ENCODE assay signal across 9 mouse cellular contexts in the genomic region with DNA sequence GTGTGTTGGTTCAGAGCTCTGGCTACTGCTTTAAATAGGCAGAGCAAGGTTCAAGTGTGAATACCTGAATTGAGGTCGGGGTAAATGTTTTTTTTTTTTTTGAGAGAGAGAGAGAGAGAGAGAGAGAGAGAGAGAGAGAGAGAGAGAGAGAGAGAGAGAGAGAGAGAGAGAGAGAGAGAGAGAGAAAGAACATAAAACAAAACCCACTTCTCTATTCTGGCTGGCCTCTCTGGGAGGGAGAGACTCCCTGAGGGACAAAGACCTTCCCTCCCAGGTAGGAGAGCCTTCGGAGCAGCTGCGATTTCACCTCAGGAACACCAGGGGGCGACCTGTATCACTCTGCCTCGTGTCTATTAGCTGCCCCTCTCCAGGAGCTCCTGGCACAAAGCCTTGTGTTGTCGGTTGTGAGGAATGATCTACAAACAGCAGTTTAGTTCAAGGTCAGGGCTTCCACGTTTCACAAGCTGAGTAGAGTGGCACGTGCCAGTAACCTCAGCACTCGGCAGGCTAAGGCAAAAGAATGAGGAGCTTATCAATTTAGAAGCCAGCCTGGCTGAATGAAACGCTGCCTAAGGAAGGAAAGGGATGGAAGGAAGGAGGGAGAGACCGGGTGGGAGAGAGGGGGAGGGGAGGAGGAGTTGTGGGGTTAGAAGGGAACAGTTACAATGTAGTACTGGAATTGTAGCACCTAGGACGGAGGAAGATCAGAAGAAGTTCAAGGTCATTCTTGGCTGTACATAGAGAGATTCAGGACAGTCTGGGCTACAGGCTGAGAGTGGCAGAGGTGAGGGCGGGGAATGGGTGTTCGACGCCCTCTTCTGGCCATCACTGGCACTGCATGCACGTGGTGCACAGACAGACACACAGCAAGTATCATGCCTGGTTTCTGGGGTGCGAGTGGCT. TPM values are rescaled to one million over a fixed set of nuclear protein-coding genes. Genes with fewer than 3 reads are reported as not detected.
DNase-seq lines count a peak whose midpoint lies in the region; ATAC-seq and TF ChIP-seq lines count a peak whose summit lies in the region.
"Had no signal": no experiment of that assay in that cellular context is flagged by ENCODE, and none has a peak within 500 bp of the region (broad histone marks: within the 10 kb centered on the region; RNA-seq: fewer than 3 reads in every experiment).

No protein-coding gene starts in this region.

- TF ChIP-seq RAD21 in CH12.LX (IDR thresholded peaks at IDR 0.05; ENCODE audit: low read depth, low read length), result peak; percentile 31

- no peak for TF ChIP-seq POLR2A in CH12.LX (IDR thresholded peaks at IDR 0.05; ENCODE audit: low read depth, low read length)

- peaks cover 3% of the 10 kb centered on the region for H3K9me3 ChIP-seq in CH12.LX (replicated peaks; ENCODE audit: low read length)
- no peaks in the 10 kb centered on the region for H3K9me3 ChIP-seq in heart, embryonic 15.5 days (replicated peaks)
- H3K9me3 ChIP-seq in liver, embryonic 14.5 days (ENCODE audit: control insufficient read depth, low read length), result no peaks in the 10 kb centered on the region
- H3K9me3 ChIP-seq in neural tube, embryonic 11.5 days (ENCODE audit: control insufficient read depth, low read length), result no peaks in the 10 kb centered on the region
- no peaks in the 10 kb centered on the region for H3K9me3 ChIP-seq in stomach, embryonic 16.5 days (replicated peaks; ENCODE audit: control insufficient read depth, low read length)

- H3K27ac ChIP-seq in CH12.LX (ENCODE audit: insufficient read depth, low read depth), result no peak overlapping the region
- H3K27ac ChIP-seq in brown adipose tissue, adult 24 weeks (replicated peaks; ENCODE audit: low read depth, low read length), result peak overlapping the region; percentile 9; the same call in 1 of the 2 replicates
- peak overlapping the region; percentile 86 for H3K27ac ChIP-seq in heart, embryonic 15.5 days
- H3K27ac ChIP-seq in liver, embryonic 14.5 days, result no peak overlapping the region
- no peak overlapping the region for H3K27ac ChIP-seq in neural tube, embryonic 11.5 days (ENCODE audit: low read depth, low read length)
- no peak overlapping the region; the same call in 1 of the 2 replicates for H3K27ac ChIP-seq in stomach, embryonic 16.5 days (ENCODE audit: low read length)
- H3K27ac ChIP-seq: macrophage had no signal

- no peaks in the 10 kb centered on the region for H3K36me3 ChIP-seq in CH12.LX (replicated peaks in 1 of 2; ENCODE audit: control insufficient read depth in 1 of 2, insufficient read depth in 1 of 2, low read length in 1 of 2)
- H3K36me3 ChIP-seq in heart, embryonic 15.5 days, result no peaks in the 10 kb centered on the region
- no peaks in the 10 kb centered on the region for H3K36me3 ChIP-seq in liver, embryonic 14.5 days (replicated peaks; ENCODE audit: control insufficient read depth, insufficient read depth, low read depth)
- no peaks in the 10 kb centered on the region for H3K36me3 ChIP-seq in neural tube, embryonic 11.5 days (ENCODE audit: control insufficient read depth, insufficient read depth, low read length)
- no peaks in the 10 kb centered on the region for H3K36me3 ChIP-seq in stomach, embryonic 16.5 days (ENCODE audit: control insufficient read depth, insufficient read depth, low read length)

- ATAC-seq in erythroid progenitor cell, adult 5-6 weeks (replicated peaks; ENCODE audit: low FRiP score, poor library complexity, severe bottlenecking), result peak; percentile 91
- ATAC-seq in heart, embryonic 15.5 days (replicated peaks; ENCODE audit: insufficient number of reproducible peaks, insufficient read depth, low FRiP score, low read depth), result peak; percentile 64
- ATAC-seq in liver, embryonic 14.5 days (ENCODE audit: insufficient read depth), result peak; percentile 81
- peak; percentile 61 for ATAC-seq in neural tube, embryonic 11.5 days (ENCODE audit: insufficient read depth, low FRiP score, low TSS enrichment)
- peak; percentile 49 for ATAC-seq in stomach, embryonic 16.5 days (ENCODE audit: insufficient read depth, low FRiP score)

- no peak for TF ChIP-seq EP300 in CH12.LX (IDR thresholded peaks at IDR 0.05; ENCODE audit: low read length)
- TF ChIP-seq EP300 in liver, embryonic 14.5 days (IDR thresholded peaks at IDR 0.05; ENCODE audit: low read depth), result no peak

- peaks cover 16 to 20% of the 10 kb centered on the region in 2 experiments for H3K4me1 ChIP-seq in CH12.LX (ENCODE audit: control insufficient read depth in 1 of 2, insufficient read depth in 2 of 2)
- H3K4me1 ChIP-seq in brown adipose tissue, adult 24 weeks (ENCODE audit: control insufficient read depth, insufficient read depth, insufficient read length, low read length), result peaks cover 11% of the 10 kb centered on the region
- peaks cover 24% of the 10 kb centered on the region for H3K4me1 ChIP-seq in heart, embryonic 15.5 days (replicated peaks)
- peaks cover 0 to 7% of the 10 kb centered on the region in 2 experiments; a peak in 1 of 4 replicates for H3K4me1 ChIP-seq in liver, embryonic 14.5 days (replicated peaks; ENCODE audit: control insufficient read depth in 2 of 2, insufficient read depth in 2 of 2, low read length in 1 of 2)
- H3K4me1 ChIP-seq in neural tube, embryonic 11.5 days (ENCODE audit: control insufficient read depth, insufficient read depth, low read length), result no peaks in the 10 kb centered on the region
- H3K4me1 ChIP-seq in stomach, embryonic 16.5 days (ENCODE audit: control insufficient read depth, insufficient read depth, low read length), result 0 out of 2 replicates have a peak, but pooled peaks cover 7% of the 10 kb centered on the region

- no peak overlapping the region for H3K4me3 ChIP-seq in CH12.LX (replicated peaks in 1 of 3; ENCODE audit: low read depth in 2 of 3, low read length in 2 of 3, poor library complexity in 1 of 3)
- H3K4me3 ChIP-seq in brown adipose tissue, adult 24 weeks (ENCODE audit: insufficient read depth, low read depth, low read length), result no peak overlapping the region
- peak overlapping the region; percentile 20 for H3K4me3 ChIP-seq in heart, embryonic 15.5 days
- 0 out of 4 replicates have a peak overlapping the region, but pooled peaks of 1 of the 2 experiments have one; percentile 29 for H3K4me3 ChIP-seq in liver, embryonic 14.5 days (ENCODE audit: insufficient read depth in 1 of 2, low read depth in 2 of 2, low read length in 2 of 2)
- no peak overlapping the region for H3K4me3 ChIP-seq in neural tube, embryonic 11.5 days (ENCODE audit: low read depth, low read length)
- peak overlapping the region; percentile 22; the same call in 1 of the 2 replicates for H3K4me3 ChIP-seq in stomach, embryonic 16.5 days (replicated peaks; ENCODE audit: low read length)

- 8% methylated on average over 17 of the region's 17 CpGs for WGBS in heart, embryonic 15.5 days
- 7% methylated on average over 17 of the region's 17 CpGs for WGBS in liver, embryonic 14.5 days (ENCODE audit: insufficient replicate concordance)
- 13% methylated on average over 17 of the region's 17 CpGs for WGBS in neural tube, embryonic 11.5 days
- WGBS in stomach, embryonic 16.5 days, result 10% methylated on average over 17 of the region's 17 CpGs

- H3K9ac ChIP-seq in CH12.LX (ENCODE audit: insufficient read depth, low read depth), result peak overlapping the region; percentile 28; the same call in 1 of the 2 replicates
- H3K9ac ChIP-seq in heart, embryonic 15.5 days, result no peak overlapping the region
- no peak overlapping the region for H3K9ac ChIP-seq in liver, embryonic 14.5 days (replicated peaks)
- no peak overlapping the region for H3K9ac ChIP-seq in neural tube, embryonic 11.5 days (ENCODE audit: low read length)
- H3K9ac ChIP-seq in stomach, embryonic 16.5 days (ENCODE audit: low read length), result peak overlapping the region; percentile 56; the same call in 1 of the 2 replicates

- peak; percentile 77 for DNase-seq in CH12.LX (ENCODE audit: extremely low read depth)
- DNase-seq in kidney, postnatal 14 days, result peak; percentile 91
- DNase-seq in liver, embryonic 14.5 days (ENCODE audit: low read depth in 3 of 3, low spot score in 3 of 3), result peak; percentile 53 to 60 (median 59)
- peak; percentile 82 for DNase-seq in neural tube, embryonic 11.5 days (ENCODE audit: low spot score)

- in situ Hi-C loops in CH12.LX (cut with MboI; ENCODE audit: low pct_ligation_motif_present, low pct_unique_long_range_greater_than_20kb, low sequenced_read_pairs), result loop anchor here (10.0 kb wide), 2 partner anchors 249 to 339 kb away; no protein-coding TSS in a partner anchor

- no peaks in the 10 kb centered on the region for H3K79me2 ChIP-seq in CH12.LX (replicated peaks; ENCODE audit: control insufficient read depth, extremely low read depth, insufficient read depth, poor library complexity, severe bottlenecking)

- H3K4me2 ChIP-seq in CH12.LX (ENCODE audit: insufficient read depth, low read depth, poor library complexity, severe bottlenecking), result peak overlapping the region; percentile 54; the same call in 1 of the 2 replicates
- peak overlapping the region; percentile 53 for H3K4me2 ChIP-seq in heart, embryonic 15.5 days
- peak overlapping the region; percentile 32 for H3K4me2 ChIP-seq in liver, embryonic 14.5 days (ENCODE audit: low read depth)
- H3K4me2 ChIP-seq in neural tube, embryonic 11.5 days (ENCODE audit: low read depth), result peak overlapping the region; percentile 22; the same call in 1 of the 2 replicates
- H3K4me2 ChIP-seq in stomach, embryonic 16.5 days (ENCODE audit: low read depth, low read length), result peak overlapping the region; percentile 52

- peak; percentile 76 to 82 for TF ChIP-seq CTCF in CH12.LX (conservative IDR thresholded peaks at IDR 0.05 in 1 of 2, IDR thresholded peaks at IDR 0.05 in 1 of 2; ENCODE audit: low read depth in 2 of 2, low read length in 2 of 2)
- peak; percentile 93 for TF ChIP-seq CTCF in liver, embryonic 14.5 days (IDR thresholded peaks at IDR 0.05; ENCODE audit: low read depth)

- dilution Hi-C loops in CH12.LX (cut with MboI; ENCODE audit: extremely low pct_ligation_motif_present, extremely low pct_unique_long_range_greater_than_20kb, low sequenced_read_pairs), result no loop called here

- H3K27me3 ChIP-seq in CH12.LX (replicated peaks), result peaks cover 21% of the 10 kb centered on the region
- H3K27me3 ChIP-seq in heart, embryonic 15.5 days, result no peaks in the 10 kb centered on the region
- no peaks in the 10 kb centered on the region for H3K27me3 ChIP-seq in liver, embryonic 14.5 days (ENCODE audit: control insufficient read depth, insufficient read depth, low read length)
- no peaks in the 10 kb centered on the region for H3K27me3 ChIP-seq in neural tube, embryonic 11.5 days (ENCODE audit: control insufficient read depth, insufficient read depth, low read length)
- no peaks in the 10 kb centered on the region for H3K27me3 ChIP-seq in stomach, embryonic 16.5 days (ENCODE audit: control insufficient read depth, insufficient read depth, low read length)

RNA-seq across cellular contexts. Expression of a gene that starts 12.9 kb away (rescaled TPM):
- total RNA-seq in CH12.LX (2012; rRNA removed) (not detected in 2 replicates), CH12.LX (2014; rRNA removed) (not detected in 2 replicates)
- not detected in 2 replicates for polyA plus RNA-seq in CH12.LX (2012; ENCODE audit: insufficient read length, low read depth)
- not detected in 2 replicates for polyA plus RNA-seq in brown adipose tissue, adult 24 weeks (2012; ENCODE audit: insufficient read depth, insufficient read length, missing spikeins)
- total RNA-seq in erythroid progenitor cell, adult 5-6 weeks (2015; ENCODE audit: low replicate concordance), result not detected in 2 replicates
- total RNA-seq in erythroid progenitor cell, adult 5-6 weeks (2017; ENCODE audit: low replicate concordance), result not detected in 2 replicates
- polyA plus RNA-seq in heart, embryonic 15.5 days (2015; fragmentation: Nextera tagmentation; extraction: Ambion mirVana), result 1.6 and 2.1 TPM in 2 replicates
- not detected in 2 replicates for polyA plus RNA-seq in liver, embryonic 14.5 days (2012; rRNA removed)
- not detected in 2 replicates for polyA plus RNA-seq in liver, embryonic 14.5 days (2014; fragmentation: Nextera tagmentation; extraction: Ambion mirVana)
- 7.6 TPM in 2 replicates for polyA plus RNA-seq in neural tube, embryonic 11.5 days (2014; fragmentation: Nextera tagmentation; extraction: Ambion mirVana)
- 1.8 and 2.3 TPM in 2 replicates for polyA plus RNA-seq in stomach, embryonic 16.5 days (2015; fragmentation: Nextera tagmentation; extraction: Ambion mirVana)
- polyA plus RNA-seq: macrophage had no signal

RNA-seq across cellular contexts. Expression of a gene that starts 19.7 kb away (rescaled TPM):
- 16.5 and 56.9 TPM in 2 replicates for total RNA-seq in CH12.LX (2012; rRNA removed)
- total RNA-seq in CH12.LX (2014; rRNA removed), result 18.2 and 30.0 TPM in 2 replicates
- 23.7 and 25.1 TPM in 2 replicates for polyA plus RNA-seq in CH12.LX (2012; ENCODE audit: insufficient read length, low read depth)
- polyA plus RNA-seq in brown adipose tissue, adult 24 weeks (2012; ENCODE audit: insufficient read depth, insufficient read length, missing spikeins), result 4.8 and 5.2 TPM in 2 replicates
- total RNA-seq in erythroid progenitor cell, adult 5-6 weeks (2015; ENCODE audit: low replicate concordance), result not detected in 2 replicates
- total RNA-seq in erythroid progenitor cell, adult 5-6 weeks (2017; ENCODE audit: low replicate concordance), result 3.1 TPM in 1 of 2 replicates, not detected in the other
- polyA plus RNA-seq in heart, embryonic 15.5 days (2015; fragmentation: Nextera tagmentation; extraction: Ambion mirVana), result 2.9 and 3.1 TPM in 2 replicates
- 0.54 and 0.77 TPM in 2 replicates for polyA plus RNA-seq in liver, embryonic 14.5 days (2012; rRNA removed)
- polyA plus RNA-seq in liver, embryonic 14.5 days (2014; fragmentation: Nextera tagmentation; extraction: Ambion mirVana), result 0.70 and 1.5 TPM in 2 replicates
- 1.1 and 1.4 TPM in 2 replicates for polyA plus RNA-seq in neural tube, embryonic 11.5 days (2014; fragmentation: Nextera tagmentation; extraction: Ambion mirVana)
- 2.4 and 2.8 TPM in 2 replicates for polyA plus RNA-seq in stomach, embryonic 16.5 days (2015; fragmentation: Nextera tagmentation; extraction: Ambion mirVana)

RNA-seq across cellular contexts. Expression of a gene that starts 31.0 kb away (rescaled TPM):
- total RNA-seq in CH12.LX (2012; rRNA removed) (118 and 134 TPM in 2 replicates), CH12.LX (2014; rRNA removed) (98.0 and 109 TPM in 2 replicates)
- 133 and 143 TPM in 2 replicates for polyA plus RNA-seq in CH12.LX (2012; ENCODE audit: insufficient read length, low read depth)
- polyA plus RNA-seq in brown adipose tissue, adult 24 weeks (2012; ENCODE audit: insufficient read depth, insufficient read length, missing spikeins), result 38.1 and 47.7 TPM in 2 replicates
- total RNA-seq in erythroid progenitor cell, adult 5-6 weeks (2015; ENCODE audit: low replicate concordance), result 53.0 and 64.6 TPM in 2 replicates
- 20.3 and 35.2 TPM in 2 replicates for total RNA-seq in erythroid progenitor cell, adult 5-6 weeks (2017; ENCODE audit: low replicate concordance)
- polyA plus RNA-seq in heart, embryonic 15.5 days (2015; fragmentation: Nextera tagmentation; extraction: Ambion mirVana), result 54.3 and 79.1 TPM in 2 replicates
- 49.6 and 54.5 TPM in 2 replicates for polyA plus RNA-seq in liver, embryonic 14.5 days (2012; rRNA removed)
- polyA plus RNA-seq in liver, embryonic 14.5 days (2014; fragmentation: Nextera tagmentation; extraction: Ambion mirVana), result 34.3 and 38.8 TPM in 2 replicates
- 69.2 and 77.8 TPM in 2 replicates for polyA plus RNA-seq in neural tube, embryonic 11.5 days (2014; fragmentation: Nextera tagmentation; extraction: Ambion mirVana)
- polyA plus RNA-seq in stomach, embryonic 16.5 days (2015; fragmentation: Nextera tagmentation; extraction: Ambion mirVana), result 72.6 and 75.2 TPM in 2 replicates

RNA-seq across cellular contexts. Expression of a gene that starts 34.4 kb away (rescaled TPM):
- total RNA-seq in CH12.LX (2012; rRNA removed) (not detected in 2 replicates), CH12.LX (2014; rRNA removed) (not detected in 2 replicates)
- 0.09 TPM in 1 of 2 replicates, not detected in the other for polyA plus RNA-seq in CH12.LX (2012; ENCODE audit: insufficient read length, low read depth)
- 0.46 and 0.99 TPM in 2 replicates for polyA plus RNA-seq in brown adipose tissue, adult 24 weeks (2012; ENCODE audit: insufficient read depth, insufficient read length, missing spikeins)
- total RNA-seq in erythroid progenitor cell, adult 5-6 weeks (2015; ENCODE audit: low replicate concordance), result 4.0 and 4.2 TPM in 2 replicates
- total RNA-seq in erythroid progenitor cell, adult 5-6 weeks (2017; ENCODE audit: low replicate concordance), result 0.39 and 0.83 TPM in 2 replicates
- 6.5 and 7.0 TPM in 2 replicates for polyA plus RNA-seq in heart, embryonic 15.5 days (2015; fragmentation: Nextera tagmentation; extraction: Ambion mirVana)
- polyA plus RNA-seq in liver, embryonic 14.5 days (2012; rRNA removed), result 4.4 TPM in 2 replicates
- 1.4 and 1.9 TPM in 2 replicates for polyA plus RNA-seq in liver, embryonic 14.5 days (2014; fragmentation: Nextera tagmentation; extraction: Ambion mirVana)
- polyA plus RNA-seq in neural tube, embryonic 11.5 days (2014; fragmentation: Nextera tagmentation; extraction: Ambion mirVana), result 19.1 and 21.4 TPM in 2 replicates
- 4.5 and 5.2 TPM in 2 replicates for polyA plus RNA-seq in stomach, embryonic 16.5 days (2015; fragmentation: Nextera tagmentation; extraction: Ambion mirVana)

RNA-seq across cellular contexts. Expression of a gene that starts 51.3 kb away (rescaled TPM):
- total RNA-seq in CH12.LX (2012; rRNA removed) (not detected in 2 replicates), CH12.LX (2014; rRNA removed) (not detected in 2 replicates)
- polyA plus RNA-seq in CH12.LX (2012; ENCODE audit: insufficient read length, low read depth), result not detected in 2 replicates
- 1.2 and 1.4 TPM in 2 replicates for polyA plus RNA-seq in brown adipose tissue, adult 24 weeks (2012; ENCODE audit: insufficient read depth, insufficient read length, missing spikeins)
- total RNA-seq in erythroid progenitor cell, adult 5-6 weeks (2015; ENCODE audit: low replicate concordance), result 6.8 and 9.6 TPM in 2 replicates
- total RNA-seq in erythroid progenitor cell, adult 5-6 weeks (2017; ENCODE audit: low replicate concordance), result 4.9 and 5.4 TPM in 2 replicates
- polyA plus RNA-seq in heart, embryonic 15.5 days (2015; fragmentation: Nextera tagmentation; extraction: Ambion mirVana), result 30.8 and 31.7 TPM in 2 replicates
- polyA plus RNA-seq in liver, embryonic 14.5 days (2012; rRNA removed), result 7.6 and 9.1 TPM in 2 replicates
- 8.7 and 10.7 TPM in 2 replicates for polyA plus RNA-seq in liver, embryonic 14.5 days (2014; fragmentation: Nextera tagmentation; extraction: Ambion mirVana)
- 52.7 and 55.2 TPM in 2 replicates for polyA plus RNA-seq in neural tube, embryonic 11.5 days (2014; fragmentation: Nextera tagmentation; extraction: Ambion mirVana)
- polyA plus RNA-seq in stomach, embryonic 16.5 days (2015; fragmentation: Nextera tagmentation; extraction: Ambion mirVana), result 17.1 and 19.9 TPM in 2 replicates

Comparison
In these comparisons a context has a peak if more than half of its experiments do, and no peak if none do; other contexts are left out.
1. H3K27ac ChIP-seq: peak in brown adipose tissue, adult 24 weeks (single experiment) and heart, embryonic 15.5 days (single experiment); none in CH12.LX (single experiment), liver, embryonic 14.5 days (single experiment), neural tube, embryonic 11.5 days (single experiment) and stomach, embryonic 16.5 days (single experiment).
2. H3K4me3 ChIP-seq: peak in heart, embryonic 15.5 days (single experiment) and stomach, embryonic 16.5 days (single experiment); none in CH12.LX (0 of 3), brown adipose tissue, adult 24 weeks (single experiment) and neural tube, embryonic 11.5 days (single experiment).
3. H3K9ac ChIP-seq: peak in CH12.LX (single experiment) and stomach, embryonic 16.5 days (single experiment); none in heart, embryonic 15.5 days (single experiment), liver, embryonic 14.5 days (single experiment) and neural tube, embryonic 11.5 days (single experiment).
4. Peak in every context shown above with its lines, with median percentiles within 50 percentile points of each other: DNase-seq, H3K4me2 ChIP-seq and ATAC-seq.